Mouse (Mus musculus): ENCODE measurements at regions not wholly inside any gene's neighbourhood (a gene's known extent, or its start where the extent isn't known, plus 50 kb on each side); places are given as distances from the start of the nearest gene placed in this dataset.
A peak's percentile ranks its signal among the peaks of the same experiment; 100 is the strongest.

DNA sequence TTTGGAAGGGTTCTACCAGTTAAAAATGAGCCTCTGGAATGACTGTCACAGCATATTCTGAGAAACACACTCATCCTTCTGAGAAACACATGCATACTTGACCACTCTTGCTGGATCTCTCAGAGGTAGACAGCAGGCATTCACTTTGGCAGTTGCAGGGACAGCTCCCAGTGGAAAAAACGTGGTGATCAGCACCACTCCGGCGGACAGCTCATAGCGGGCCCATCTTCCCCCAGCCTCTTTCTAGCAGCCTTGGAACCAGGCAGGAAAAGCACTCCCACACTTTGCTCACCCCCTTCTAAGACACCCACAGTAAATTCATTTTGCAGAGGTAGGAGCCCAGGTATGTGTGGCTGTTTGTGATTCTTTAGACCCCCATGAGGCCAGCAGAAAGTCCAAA is 442.7 kb downstream of the Prss52 start:
- no peaks in the 10 kb centered on the region for H3K27me3 ChIP-seq (ENCODE audit: insufficient read depth, low read length)
- no peak for ATAC-seq (ENCODE audit: extremely low read depth, insufficient number of reproducible peaks, low FRiP score, poor library complexity, severe bottlenecking)

DNA sequence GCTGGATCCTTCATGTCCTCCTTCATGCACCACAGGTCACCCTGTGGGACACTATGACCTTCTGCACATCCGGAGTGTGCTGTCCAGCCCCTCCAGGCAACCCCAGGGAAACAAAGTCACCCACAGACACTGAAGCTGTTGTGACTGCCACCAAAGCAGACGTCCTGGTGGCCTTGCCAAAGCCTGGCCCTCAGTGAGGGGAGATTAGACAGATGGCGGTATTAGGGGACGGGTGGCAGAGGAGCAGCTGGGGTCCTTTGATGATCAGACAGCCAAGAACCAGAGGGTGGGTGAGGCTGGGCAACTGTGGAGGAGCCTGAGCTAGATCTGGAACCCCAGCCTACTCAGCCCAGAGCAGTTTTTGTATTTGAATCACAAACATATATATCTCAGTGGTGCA is 448.9 kb downstream of the Prss52 start:
- H3K36me3 ChIP-seq (replicated peaks), result no peaks in the 10 kb centered on the region
- H3K4me3 ChIP-seq (ENCODE audit: low read depth, low read length), result no peak overlapping the region
- H3K4me1 ChIP-seq (ENCODE audit: insufficient read depth, low read depth, low read length), result no peaks in the 10 kb centered on the region
- ATAC-seq (ENCODE audit: extremely low read depth, insufficient number of reproducible peaks, low FRiP score, poor library complexity, severe bottlenecking) (no peak), DNase-seq (ENCODE audit: low spot score) (no peak)
- TF ChIP-seq GATA2 (IDR thresholded peaks at IDR 0.05; ENCODE audit: borderline replicate concordance, low read depth, low read length), result no peak
- TF ChIP-seq CTCF (IDR thresholded peaks at IDR 0.05; ENCODE audit: low read depth, low read length), result no peak
- TF ChIP-seq GATA1 (IDR thresholded peaks at IDR 0.05; ENCODE audit: borderline replicate concordance, low read length), result no peak
- TF ChIP-seq POLR2AphosphoS5 (IDR thresholded peaks at IDR 0.05; ENCODE audit: insufficient replicate concordance, low read depth, low read length), result no peak
- TF ChIP-seq TAL1 (conservative IDR thresholded peaks at IDR 0.05; ENCODE audit: low read depth, low read length), result no peak
- H3K9me3 ChIP-seq (replicated peaks), result no peaks in the 10 kb centered on the region
- H3K27me3 ChIP-seq (ENCODE audit: insufficient read depth, low read length), result peaks cover 3% of the 10 kb centered on the region; the same call in 1 of the 2 replicates

More for the DNA sequence above, 442.7 kb downstream of the Prss52 start:
- TF ChIP-seq GATA2 (IDR thresholded peaks at IDR 0.05; ENCODE audit: borderline replicate concordance, low read depth, low read length), result no peak
- TF ChIP-seq CTCF (IDR thresholded peaks at IDR 0.05; ENCODE audit: low read depth, low read length), result no peak
- TF ChIP-seq TAL1 (conservative IDR thresholded peaks at IDR 0.05; ENCODE audit: low read depth, low read length), result no peak
- no peak for TF ChIP-seq POLR2AphosphoS5 (IDR thresholded peaks at IDR 0.05; ENCODE audit: insufficient replicate concordance, low read depth, low read length)
- no peak for TF ChIP-seq GATA1 (IDR thresholded peaks at IDR 0.05; ENCODE audit: borderline replicate concordance, low read length)
- Histone ChIP-seq H3K4me1 (ENCODE audit: insufficient read depth, low read depth, low read length) (no peaks in the 10 kb centered on the region), H3K9me3 (replicated peaks) (no peaks in the 10 kb centered on the region), H3K36me3 (replicated peaks) (no peaks in the 10 kb centered on the region), H3K4me3 (ENCODE audit: low read depth, low read length) (no peak overlapping the region)
- DNase-seq (ENCODE audit: low spot score), result peak; percentile 12

- Histone ChIP-seq H3K27me3 (ENCODE audit: insufficient read depth, low read length) (peaks cover 3% of the 10 kb centered on the region; the same call in 1 of the 2 replicates), H3K4me3 (ENCODE audit: low read depth, low read length) (no peak overlapping the region), H3K9me3 (replicated peaks) (no peaks in the 10 kb centered on the region), H3K4me1 (ENCODE audit: insufficient read depth, low read depth, low read length) (no peaks in the 10 kb centered on the region), H3K36me3 (replicated peaks) (no peaks in the 10 kb centered on the region)
- DNase-seq (ENCODE audit: low spot score) (no peak), ATAC-seq (ENCODE audit: extremely low read depth, insufficient number of reproducible peaks, low FRiP score, poor library complexity, severe bottlenecking) (no peak)
- TF ChIP-seq GATA1 (IDR thresholded peaks at IDR 0.05; ENCODE audit: borderline replicate concordance, low read length) (no peak), POLR2AphosphoS5 (IDR thresholded peaks at IDR 0.05; ENCODE audit: insufficient replicate concordance, low read depth, low read length) (no peak), CTCF (IDR thresholded peaks at IDR 0.05; ENCODE audit: low read depth, low read length) (no peak), TAL1 (conservative IDR thresholded peaks at IDR 0.05; ENCODE audit: low read depth, low read length) (no peak), GATA2 (IDR thresholded peaks at IDR 0.05; ENCODE audit: borderline replicate concordance, low read depth, low read length) (no peak)
These were observed 452.0 kb downstream of the Prss52 start for GRCm38 (mm10) chr14:64556042-64556441.

- Histone ChIP-seq H3K36me3 (replicated peaks) (no peaks in the 10 kb centered on the region), H3K4me3 (ENCODE audit: low read depth, low read length) (no peak overlapping the region), H3K27me3 (ENCODE audit: insufficient read depth, low read length) (peaks cover 3% of the 10 kb centered on the region; the same call in 1 of the 2 replicates), H3K9me3 (replicated peaks) (no peaks in the 10 kb centered on the region), H3K4me1 (ENCODE audit: insufficient read depth, low read depth, low read length) (no peaks in the 10 kb centered on the region)
- DNase-seq (ENCODE audit: low spot score) (no peak), ATAC-seq (ENCODE audit: extremely low read depth, insufficient number of reproducible peaks, low FRiP score, poor library complexity, severe bottlenecking) (no peak)
- no peak for TF ChIP-seq TAL1 (conservative IDR thresholded peaks at IDR 0.05; ENCODE audit: low read depth, low read length)
- no peak for TF ChIP-seq GATA1 (IDR thresholded peaks at IDR 0.05; ENCODE audit: borderline replicate concordance, low read length)
- no peak for TF ChIP-seq CTCF (IDR thresholded peaks at IDR 0.05; ENCODE audit: low read depth, low read length)
- no peak for TF ChIP-seq GATA2 (IDR thresholded peaks at IDR 0.05; ENCODE audit: borderline replicate concordance, low read depth, low read length)
- TF ChIP-seq POLR2AphosphoS5 (IDR thresholded peaks at IDR 0.05; ENCODE audit: insufficient replicate concordance, low read depth, low read length), result no peak
These were observed 453.4 kb downstream of the Prss52 start for GRCm38 (mm10) chr14:64557453-64557852.

- no peaks in the 10 kb centered on the region for H3K27me3 ChIP-seq (ENCODE audit: insufficient read depth, low read length)
These were observed 464.6 kb downstream of the Prss52 start for GRCm38 (mm10) chr14:64568689-64569088.

DNA sequence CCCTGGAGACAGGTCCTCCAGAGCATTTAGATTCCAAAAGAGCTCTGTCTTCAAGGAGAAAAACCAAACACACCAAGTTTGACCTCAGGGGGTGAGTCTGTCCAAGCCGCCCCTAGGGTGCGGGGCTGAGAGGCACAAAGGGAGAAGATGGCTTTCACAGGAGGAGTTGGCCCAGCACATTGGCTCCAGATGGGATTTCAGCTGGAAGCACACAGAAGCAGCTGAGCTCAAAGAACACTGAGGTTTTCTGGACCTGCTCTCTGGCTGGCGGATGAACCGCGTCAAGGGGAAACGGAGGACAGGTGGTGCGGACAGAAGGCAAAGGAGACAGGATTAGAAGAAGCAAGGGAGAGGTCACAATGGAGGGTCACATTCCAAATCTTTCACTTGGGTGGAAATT is 466.9 kb downstream of the Prss52 start:
- Histone ChIP-seq H3K4me3 (ENCODE audit: low read depth, low read length) (no peak overlapping the region), H3K9me3 (replicated peaks) (no peaks in the 10 kb centered on the region), H3K36me3 (replicated peaks) (no peaks in the 10 kb centered on the region), H3K4me1 (ENCODE audit: insufficient read depth, low read depth, low read length) (no peaks in the 10 kb centered on the region), H3K27me3 (ENCODE audit: insufficient read depth, low read length) (no peaks in the 10 kb centered on the region)
- TF ChIP-seq TAL1 (conservative IDR thresholded peaks at IDR 0.05; ENCODE audit: low read depth, low read length), result no peak
- no peak for TF ChIP-seq POLR2AphosphoS5 (IDR thresholded peaks at IDR 0.05; ENCODE audit: insufficient replicate concordance, low read depth, low read length)
- TF ChIP-seq GATA1 (IDR thresholded peaks at IDR 0.05; ENCODE audit: borderline replicate concordance, low read length), result no peak
- TF ChIP-seq CTCF (IDR thresholded peaks at IDR 0.05; ENCODE audit: low read depth, low read length), result no peak
- no peak for TF ChIP-seq GATA2 (IDR thresholded peaks at IDR 0.05; ENCODE audit: borderline replicate concordance, low read depth, low read length)
- ATAC-seq (ENCODE audit: extremely low read depth, insufficient number of reproducible peaks, low FRiP score, poor library complexity, severe bottlenecking) (no peak), DNase-seq (ENCODE audit: low spot score) (no peak)

More at GRCm38 (mm10) chr14:64568689-64569088, 464.6 kb downstream of the Prss52 start:
- H3K4me3 ChIP-seq (ENCODE audit: low read depth, low read length), result no peak overlapping the region
- no peak for DNase-seq (ENCODE audit: low spot score)
- no peaks in the 10 kb centered on the region for H3K9me3 ChIP-seq (replicated peaks)
- TF ChIP-seq GATA2 (IDR thresholded peaks at IDR 0.05; ENCODE audit: borderline replicate concordance, low read depth, low read length) (no peak), CTCF (IDR thresholded peaks at IDR 0.05; ENCODE audit: low read depth, low read length) (no peak), TAL1 (conservative IDR thresholded peaks at IDR 0.05; ENCODE audit: low read depth, low read length) (no peak), GATA1 (IDR thresholded peaks at IDR 0.05; ENCODE audit: borderline replicate concordance, low read length) (no peak), POLR2AphosphoS5 (IDR thresholded peaks at IDR 0.05; ENCODE audit: insufficient replicate concordance, low read depth, low read length) (no peak)
- H3K36me3 ChIP-seq (replicated peaks), result no peaks in the 10 kb centered on the region
- no peaks in the 10 kb centered on the region for H3K4me1 ChIP-seq (ENCODE audit: insufficient read depth, low read depth, low read length)
- no peak for ATAC-seq (ENCODE audit: extremely low read depth, insufficient number of reproducible peaks, low FRiP score, poor library complexity, severe bottlenecking)
